Mouse (Mus musculus) kidney, postnatal 4 days (tissue): ENCODE measurements around the gene Ccl12.

Experiments
- DNase-seq, 2 experiments: peaks; one replicate each; pipeline ENCODE4 v3.0.0; 2021; ENCODE audit warnings: mixed read lengths in 2 of 2

Ccl12 gene

GRCm38 (mm10) chr11:82101529-82101928, at the start of gene Ccl12:
Ccl12 (plus strand) TSS chr11:82101845.
- DNase-seq, result no peak

GRCm38 (mm10) chr11:82053849-82054248, 47.8 kb upstream of the Ccl12 start:
- peak; percentile 18 to 22 for DNase-seq

- DNase-seq, result no peak
Observed at GRCm38 (mm10) chr11:82057646-82058045, 44.0 kb upstream of the Ccl12 start, which contains the start of gene Ccl11. Ccl11 (plus strand) TSS chr11:82057823.

GRCm38 (mm10) chr11:82062226-82062625, 39.4 kb upstream of the Ccl12 start:
- no peak for DNase-seq

GRCm38 (mm10) chr11:82063454-82063853, 38.2 kb upstream of the Ccl12 start:
- no peak for DNase-seq

GRCm38 (mm10) chr11:82066953-82067571, 34.6 kb upstream of the Ccl12 start:
- DNase-seq, result no peak

- no peak for DNase-seq
Observed at GRCm38 (mm10) chr11:82071076-82071475, 30.6 kb upstream of the Ccl12 start.

GRCm38 (mm10) chr11:82072374-82072773, 29.3 kb upstream of the Ccl12 start:
- no peak for DNase-seq

- DNase-seq, result no peak
Observed at GRCm38 (mm10) chr11:82072984-82073383, 28.7 kb upstream of the Ccl12 start.

GRCm38 (mm10) chr11:82073686-82074085, 28.0 kb upstream of the Ccl12 start:
- no peak for DNase-seq

GRCm38 (mm10) chr11:82077031-82077430, 24.6 kb upstream of the Ccl12 start:
- DNase-seq, result no peak

- DNase-seq, result no peak
Observed at GRCm38 (mm10) chr11:82078136-82078730, 23.4 kb upstream of the Ccl12 start.

GRCm38 (mm10) chr11:82080865-82081264, 20.8 kb upstream of the Ccl12 start:
- DNase-seq, result no peak

- no peak for DNase-seq
Observed at GRCm38 (mm10) chr11:82084360-82084759, 17.3 kb upstream of the Ccl12 start.

GRCm38 (mm10) chr11:82099511-82100323, 1.9 kb upstream of the Ccl12 start:
- DNase-seq, result no peak

- DNase-seq, result no peak
Observed at GRCm38 (mm10) chr11:82101087-82101486, 558 bp upstream of the Ccl12 start.

- no peak for DNase-seq
Observed at GRCm38 (mm10) chr11:82109611-82110010, 8.0 kb downstream of the Ccl12 start.

- DNase-seq, result no peak
Observed at GRCm38 (mm10) chr11:82110372-82111248, 9.0 kb downstream of the Ccl12 start.

- DNase-seq, result no peak
Observed at GRCm38 (mm10) chr11:82114885-82115284, 13.2 kb downstream of the Ccl12 start, which contains the start of gene Ccl8. Ccl8 (plus strand) TSS chr11:82115185.

GRCm38 (mm10) chr11:82116041-82116440, 14.4 kb downstream of the Ccl12 start:
- DNase-seq, result no peak

GRCm38 (mm10) chr11:82132977-82133376, 31.3 kb downstream of the Ccl12 start:
- DNase-seq, result no peak

- no peak for DNase-seq
Observed at GRCm38 (mm10) chr11:82136196-82136595, 34.6 kb downstream of the Ccl12 start.
